Mouse (Mus musculus) kidney, embryonic 14.5 days (tissue): ENCODE measurements around the gene 2900026A02Rik. TPM values are rescaled to one million over a fixed set of nuclear protein-coding genes. Genes with fewer than 3 reads are reported as not detected.

Experiments
- ATAC-seq: fragments of 200-750 bp; cut with Nextera tagmentation; 2 replicates; pipeline ENCODE4 v1.8.0; 2017; ENCODE audit warnings: moderate number of reproducible peaks, mild to moderate bottlenecking, moderate TSS enrichment, moderate library complexity; ENCODE audit not compliant: low FRiP score, low TSS enrichment
- H3K27ac ChIP-seq: fragments of 300-500 bp; sonication (generic); 2 replicates; pipeline ENCODE4 v1.5.1; 2014; ENCODE audit warnings: low read depth, mild to moderate bottlenecking, low read length, moderate library complexity, mixed read lengths
- H3K27me3 ChIP-seq: fragments of 300-500 bp; sonication (generic); 2 replicates; pipeline ENCODE4 v1.6.1; 2014; ENCODE audit warnings: mild to moderate bottlenecking, low read length; ENCODE audit not compliant: control insufficient read depth, insufficient read depth
- H3K36me3 ChIP-seq: fragments of 300-500 bp; sonication (generic); 2 replicates; pipeline ENCODE4 v1.6.1; 2014; ENCODE audit warnings: low read length, mixed read lengths; ENCODE audit not compliant: control insufficient read depth, insufficient read depth
- H3K4me1 ChIP-seq: fragments of 300-500 bp; sonication (generic); 2 replicates; pipeline ENCODE4 v1.6.1; 2014; ENCODE audit warnings: low read length, mixed read lengths; ENCODE audit not compliant: control insufficient read depth, insufficient read depth
- H3K4me2 ChIP-seq: fragments of 300-500 bp; sonication (generic); replicated peaks from 2 replicates; pipeline ENCODE4 v1.6.1; 2014; ENCODE audit warnings: low read depth, mild to moderate bottlenecking, low read length
- H3K4me3 ChIP-seq: fragments of 300-500 bp; sonication (generic); 2 replicates; pipeline ENCODE4 v1.5.1; 2014; ENCODE audit warnings: mild to moderate bottlenecking, low read length
- H3K9ac ChIP-seq: fragments of 300-500 bp; sonication (generic); 2 replicates; pipeline ENCODE4 v1.6.1; 2014; ENCODE audit warnings: low read depth, mild to moderate bottlenecking, low read length, moderate library complexity
- H3K9me3 ChIP-seq: fragments of 300-500 bp; sonication (generic); 2 replicates; pipeline ENCODE4 v1.6.1; 2016; ENCODE audit warnings: low read length; ENCODE audit not compliant: control insufficient read depth
- WGBS: fragments of 180-500 bp; shearing (Covaris S2); extraction: QIAGEN DNeasy Blood & Tissue Kit; methylation state at CpG from one replicate; pipeline ENCODE4 v1.1.7; 2014; 5-methylcytosine and 5-hydroxymethylcytosine counted together
- polyA plus RNA-seq: library from polyadenylated mRNA; unstranded; fragments of >200 nt; fragmentation: Nextera tagmentation; extraction: Ambion mirVana; gene quantifications from 2 replicates; pipeline ENCODE4 v1.2.1, GENCODE M21; 2014

The 2900026A02Rik gene
- polyA plus RNA-seq, 1 experiment from 2014 or later = 5.4 TPM

DNA sequence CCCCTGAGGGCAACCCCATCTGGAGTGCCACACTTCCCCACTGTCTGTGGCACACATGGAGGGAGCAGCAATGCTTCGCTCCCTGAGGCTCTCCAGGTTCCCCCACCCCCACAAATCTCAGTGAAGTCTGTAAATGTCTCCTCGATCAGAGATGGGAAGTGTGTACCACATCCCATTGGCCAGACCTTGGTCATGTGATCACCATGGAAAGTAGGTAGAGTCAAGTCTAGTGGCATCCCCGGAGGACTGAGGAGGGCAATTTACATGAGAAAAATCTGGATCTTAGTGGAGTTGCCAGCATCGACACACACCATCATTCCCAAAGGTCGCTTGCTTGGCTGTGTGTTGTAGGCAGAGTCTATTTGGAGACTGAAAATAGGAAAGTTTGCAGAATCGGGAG is 182.4 kb downstream of the 2900026A02Rik start:
- H3K4me1 ChIP-seq = peaks cover 22% of the 10 kb centered on the region
- ATAC-seq = no peak
- no peak overlapping the region for H3K9ac ChIP-seq
- no peak overlapping the region for H3K27ac ChIP-seq
- no peak overlapping the region for H3K4me2 ChIP-seq
- no peaks in the 10 kb centered on the region for H3K27me3 ChIP-seq
- no peaks in the 10 kb centered on the region for H3K36me3 ChIP-seq
- H3K4me3 ChIP-seq = no peak overlapping the region
- no peaks in the 10 kb centered on the region for H3K9me3 ChIP-seq
- 90% methylated on average over 6 of the region's 6 CpGs for WGBS

Other genes starting within 250 kb of the 2900026A02Rik start
- 7.7 and 9.9 TPM in 2 replicates for gene Grk3, start 205.4 kb downstream of the 2900026A02Rik start, polyA plus RNA-seq
- not detected in 2 replicates for gene Crybb2, start 151.1 kb downstream of the 2900026A02Rik start, polyA plus RNA-seq
- 0.47 and 1.8 TPM in 2 replicates for gene Crybb3, start 139.7 kb downstream of the 2900026A02Rik start, polyA plus RNA-seq
- gene Tmem211, start 5.7 kb upstream of the 2900026A02Rik start, polyA plus RNA-seq = 0.15 and 0.31 TPM in 2 replicates
- gene Sgsm1, start 89.5 kb upstream of the 2900026A02Rik start, polyA plus RNA-seq = 3.9 and 5.0 TPM in 2 replicates
- not detected in 2 replicates for gene Aym1, start 136.1 kb upstream of the 2900026A02Rik start, polyA plus RNA-seq